Mouse (Mus musculus): ENCODE measurements around the gene Gpr35. TPM values are rescaled to one million over a fixed set of nuclear protein-coding genes. Genes with fewer than 3 reads are reported as not detected.
"Not testable (repeated sequence)": the region's sequence is repeated elsewhere in the genome, so short reads cannot be mapped to it uniquely, and the experiment has no call there.

Gpr35 gene
- polyA plus RNA-seq, 1 experiment from 2014 or later = 0.09 TPM

DNA sequence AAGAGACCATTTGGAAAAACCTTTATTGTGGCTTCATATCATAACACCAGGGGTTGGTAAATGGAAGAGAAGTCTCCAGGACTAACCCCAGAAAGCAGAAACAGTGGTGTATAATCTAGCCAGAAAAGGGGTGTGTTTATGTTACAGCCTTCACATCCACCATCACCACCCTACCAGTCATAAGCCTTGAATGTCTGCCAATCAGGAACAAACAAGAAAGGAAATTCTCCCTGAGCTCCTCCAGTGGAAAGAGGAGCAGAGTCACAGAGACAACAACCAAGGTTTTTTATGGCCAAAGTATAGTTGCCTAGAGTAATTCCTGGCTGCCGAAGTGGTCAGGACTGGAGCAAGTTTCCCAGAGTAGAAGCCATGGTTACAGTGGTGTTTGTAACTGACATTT is 8.3 kb downstream of the Gpr35 start:
- Histone ChIP-seq H3K4me3 (ENCODE audit: low read depth, low read length) (no peak overlapping the region), H3K4me1 (ENCODE audit: control insufficient read depth, insufficient read depth, low read length) (no peaks in the 10 kb centered on the region), H3K27me3 (ENCODE audit: control insufficient read depth, insufficient read depth, low read length) (no peaks in the 10 kb centered on the region), H3K4me2 (no peak overlapping the region), H3K36me3 (ENCODE audit: control insufficient read depth, insufficient read depth, low read length) (no peaks in the 10 kb centered on the region), H3K9ac (ENCODE audit: low read depth, low read length) (no peak overlapping the region), H3K27ac (ENCODE audit: low read depth, low read length) (no peak overlapping the region), H3K9me3 (replicated peaks; ENCODE audit: control insufficient read depth, low read length) (no peaks in the 10 kb centered on the region)
- WGBS (ENCODE audit: insufficient replicate concordance) = 91% methylated on average over 1 of the region's 1 CpGs
- ATAC-seq (replicated peaks; ENCODE audit: insufficient number of reproducible peaks, low FRiP score, low TSS enrichment) = no peak

GRCm38 (mm10) chr1:92970791-92971190 is 20.1 kb downstream of the Gpr35 start:
- not testable (repeated sequence) for H3K9ac ChIP-seq (ENCODE audit: low read depth, low read length); H3K9me3 ChIP-seq (replicated peaks; ENCODE audit: control insufficient read depth, low read length); H3K27me3 ChIP-seq (ENCODE audit: control insufficient read depth, insufficient read depth, low read length); H3K36me3 ChIP-seq (ENCODE audit: control insufficient read depth, insufficient read depth, low read length); ATAC-seq (replicated peaks; ENCODE audit: insufficient number of reproducible peaks, low FRiP score, low TSS enrichment); H3K27ac ChIP-seq (ENCODE audit: low read depth, low read length); H3K4me3 ChIP-seq (ENCODE audit: low read depth, low read length); H3K4me2 ChIP-seq
- H3K4me1 ChIP-seq (ENCODE audit: control insufficient read depth, insufficient read depth, low read length) = peaks cover 15% of the 10 kb centered on the region
- 83% methylated on average over 6 of the region's 6 CpGs for WGBS (ENCODE audit: insufficient replicate concordance)

GRCm38 (mm10) chr1:92971879-92972795 is 21.5 kb downstream of the Gpr35 start:
- Histone ChIP-seq H3K4me3 (ENCODE audit: low read depth, low read length) (no peak overlapping the region), H3K27ac (ENCODE audit: low read depth, low read length) (no peak overlapping the region), H3K4me2 (no peak overlapping the region), H3K9me3 (replicated peaks; ENCODE audit: control insufficient read depth, low read length) (no peaks in the 10 kb centered on the region), H3K4me1 (ENCODE audit: control insufficient read depth, insufficient read depth, low read length) (peaks cover 25% of the 10 kb centered on the region), H3K9ac (ENCODE audit: low read depth, low read length) (no peak overlapping the region), H3K27me3 (ENCODE audit: control insufficient read depth, insufficient read depth, low read length) (no peaks in the 10 kb centered on the region), H3K36me3 (ENCODE audit: control insufficient read depth, insufficient read depth, low read length) (no peaks in the 10 kb centered on the region)
- WGBS (ENCODE audit: insufficient replicate concordance) = 80% methylated on average over 7 of the region's 7 CpGs
- ATAC-seq (replicated peaks; ENCODE audit: insufficient number of reproducible peaks, low FRiP score, low TSS enrichment) = no peak

DNA sequence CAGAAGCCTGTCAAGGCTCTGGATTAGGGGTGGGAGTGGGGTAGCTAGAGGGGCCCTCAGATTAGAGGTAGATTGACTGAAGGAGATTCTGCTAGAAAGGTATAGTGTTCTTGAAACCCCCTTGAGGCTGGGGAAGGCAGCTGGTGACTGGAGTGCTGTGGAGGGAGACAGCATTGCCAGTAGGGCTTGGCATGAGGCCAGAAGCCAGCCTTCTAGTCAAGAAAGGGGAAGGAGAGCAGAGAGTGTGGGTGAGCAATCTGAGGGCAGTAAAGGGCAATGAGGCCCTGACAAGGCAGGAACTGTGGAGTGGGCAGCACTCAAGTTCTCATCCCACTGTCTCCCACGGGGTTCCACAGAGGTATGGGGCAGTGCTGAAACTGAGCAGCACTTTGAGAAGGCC is 22.2 kb downstream of the Gpr35 start:
- H3K9ac ChIP-seq (ENCODE audit: low read depth, low read length) = no peak overlapping the region
- H3K4me1 ChIP-seq (ENCODE audit: control insufficient read depth, insufficient read depth, low read length) = peaks cover 25% of the 10 kb centered on the region
- WGBS (ENCODE audit: insufficient replicate concordance) = 20% methylated on average over 1 of the region's 1 CpGs
- no peaks in the 10 kb centered on the region for H3K36me3 ChIP-seq (ENCODE audit: control insufficient read depth, insufficient read depth, low read length)
- H3K4me3 ChIP-seq (ENCODE audit: low read depth, low read length) = no peak overlapping the region
- H3K9me3 ChIP-seq (replicated peaks; ENCODE audit: control insufficient read depth, low read length) = no peaks in the 10 kb centered on the region
- no peak overlapping the region for H3K27ac ChIP-seq (ENCODE audit: low read depth, low read length)
- H3K4me2 ChIP-seq = no peak overlapping the region
- peaks cover 1% of the 10 kb centered on the region; the same call in 1 of the 2 replicates for H3K27me3 ChIP-seq (ENCODE audit: control insufficient read depth, insufficient read depth, low read length)
- ATAC-seq (replicated peaks; ENCODE audit: insufficient number of reproducible peaks, low FRiP score, low TSS enrichment) = peak; percentile 35; the same call in 1 of the 2 replicates

GRCm38 (mm10) chr1:92976141-92976566 is 25.5 kb downstream of the Gpr35 start:
- no peak overlapping the region for H3K4me3 ChIP-seq (ENCODE audit: low read depth, low read length)
- 18% methylated on average over 6 of the region's 6 CpGs for WGBS (ENCODE audit: insufficient replicate concordance)
- H3K4me2 ChIP-seq = peak overlapping the region; percentile 14; the same call in 1 of the 2 replicates
- H3K9me3 ChIP-seq (replicated peaks; ENCODE audit: control insufficient read depth, low read length) = no peaks in the 10 kb centered on the region
- H3K4me1 ChIP-seq (ENCODE audit: control insufficient read depth, insufficient read depth, low read length) = peaks cover 36% of the 10 kb centered on the region
- H3K36me3 ChIP-seq (ENCODE audit: control insufficient read depth, insufficient read depth, low read length) = no peaks in the 10 kb centered on the region
- no peak overlapping the region for H3K9ac ChIP-seq (ENCODE audit: low read depth, low read length)
- peaks cover 3% of the 10 kb centered on the region; the same call in 1 of the 2 replicates for H3K27me3 ChIP-seq (ENCODE audit: control insufficient read depth, insufficient read depth, low read length)
- peak; percentile 33; the same call in 1 of the 2 replicates for ATAC-seq (replicated peaks; ENCODE audit: insufficient number of reproducible peaks, low FRiP score, low TSS enrichment)
- H3K27ac ChIP-seq (ENCODE audit: low read depth, low read length) = no peak overlapping the region

DNA sequence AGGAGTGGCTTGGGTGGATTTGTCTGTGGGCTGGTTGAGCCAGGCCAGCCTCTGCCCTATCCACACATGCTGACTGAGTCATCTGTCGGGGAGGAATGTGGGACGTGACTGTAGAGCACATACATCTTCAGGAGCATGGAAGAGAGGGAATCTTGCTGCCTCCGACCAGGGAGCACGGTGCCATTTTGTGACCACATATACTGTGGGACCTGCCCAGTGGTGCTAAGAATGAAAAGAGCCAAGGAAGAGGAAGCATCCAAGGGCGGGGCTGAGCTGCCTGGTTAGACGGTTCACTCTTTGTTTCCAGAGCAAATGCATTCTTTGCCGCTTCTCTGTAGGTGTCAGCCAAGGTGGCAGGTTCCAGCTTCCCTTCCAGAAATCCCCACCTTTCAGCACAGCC is 28.0 kb downstream of the Gpr35 start:
- Histone ChIP-seq H3K4me1 (ENCODE audit: control insufficient read depth, insufficient read depth, low read length) (peaks cover 27% of the 10 kb centered on the region), H3K9ac (ENCODE audit: low read depth, low read length) (no peak overlapping the region), H3K9me3 (replicated peaks; ENCODE audit: control insufficient read depth, low read length) (no peaks in the 10 kb centered on the region), H3K4me2 (peak overlapping the region; percentile 39), H3K27ac (ENCODE audit: low read depth, low read length) (no peak overlapping the region), H3K27me3 (ENCODE audit: control insufficient read depth, insufficient read depth, low read length) (peaks cover 3% of the 10 kb centered on the region; the same call in 1 of the 2 replicates), H3K36me3 (ENCODE audit: control insufficient read depth, insufficient read depth, low read length) (no peaks in the 10 kb centered on the region), H3K4me3 (ENCODE audit: low read depth, low read length) (no peak overlapping the region)
- WGBS (ENCODE audit: insufficient replicate concordance) = 18% methylated on average over 7 of the region's 7 CpGs
- ATAC-seq (replicated peaks; ENCODE audit: insufficient number of reproducible peaks, low FRiP score, low TSS enrichment) = no peak

DNA sequence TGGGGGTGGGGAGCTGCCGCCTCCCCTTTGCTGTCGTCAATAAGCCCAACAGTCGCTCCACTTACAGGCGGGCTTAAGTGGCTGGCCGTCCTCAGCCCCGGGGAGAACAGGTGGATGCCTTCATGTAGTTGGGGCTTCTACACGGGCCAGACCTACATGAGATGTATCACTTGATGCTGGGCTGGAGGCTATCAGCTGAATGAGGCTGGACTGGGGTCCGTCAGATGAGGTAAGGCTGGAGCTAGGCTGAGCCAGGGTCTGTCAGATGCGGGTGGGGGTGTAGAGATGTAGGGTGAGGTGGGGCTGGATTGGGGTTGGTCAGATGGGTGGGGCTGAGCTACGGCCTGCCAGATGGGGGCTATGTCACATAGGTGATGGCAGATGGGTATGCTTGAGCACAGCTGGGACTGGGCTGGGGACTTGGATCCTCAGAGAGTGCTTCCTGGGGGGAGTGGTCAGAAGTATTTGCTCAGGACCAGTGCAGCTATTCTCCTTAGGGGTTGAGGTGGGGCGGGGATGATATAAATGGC is 28.5 kb downstream of the Gpr35 start:
- H3K4me3 ChIP-seq (ENCODE audit: low read depth, low read length) = no peak overlapping the region
- peak overlapping the region; percentile 39 for H3K4me2 ChIP-seq
- no peak overlapping the region for H3K9ac ChIP-seq (ENCODE audit: low read depth, low read length)
- H3K27me3 ChIP-seq (ENCODE audit: control insufficient read depth, insufficient read depth, low read length) = peaks cover 3% of the 10 kb centered on the region; the same call in 1 of the 2 replicates
- no peaks in the 10 kb centered on the region for H3K9me3 ChIP-seq (replicated peaks; ENCODE audit: control insufficient read depth, low read length)
- no peak overlapping the region for H3K27ac ChIP-seq (ENCODE audit: low read depth, low read length)
- H3K4me1 ChIP-seq (ENCODE audit: control insufficient read depth, insufficient read depth, low read length) = peaks cover 27% of the 10 kb centered on the region
- no peaks in the 10 kb centered on the region for H3K36me3 ChIP-seq (ENCODE audit: control insufficient read depth, insufficient read depth, low read length)
- 9% methylated on average over 11 of the region's 11 CpGs for WGBS (ENCODE audit: insufficient replicate concordance)
- peak; percentile 41 for ATAC-seq (replicated peaks; ENCODE audit: insufficient number of reproducible peaks, low FRiP score, low TSS enrichment)

DNA sequence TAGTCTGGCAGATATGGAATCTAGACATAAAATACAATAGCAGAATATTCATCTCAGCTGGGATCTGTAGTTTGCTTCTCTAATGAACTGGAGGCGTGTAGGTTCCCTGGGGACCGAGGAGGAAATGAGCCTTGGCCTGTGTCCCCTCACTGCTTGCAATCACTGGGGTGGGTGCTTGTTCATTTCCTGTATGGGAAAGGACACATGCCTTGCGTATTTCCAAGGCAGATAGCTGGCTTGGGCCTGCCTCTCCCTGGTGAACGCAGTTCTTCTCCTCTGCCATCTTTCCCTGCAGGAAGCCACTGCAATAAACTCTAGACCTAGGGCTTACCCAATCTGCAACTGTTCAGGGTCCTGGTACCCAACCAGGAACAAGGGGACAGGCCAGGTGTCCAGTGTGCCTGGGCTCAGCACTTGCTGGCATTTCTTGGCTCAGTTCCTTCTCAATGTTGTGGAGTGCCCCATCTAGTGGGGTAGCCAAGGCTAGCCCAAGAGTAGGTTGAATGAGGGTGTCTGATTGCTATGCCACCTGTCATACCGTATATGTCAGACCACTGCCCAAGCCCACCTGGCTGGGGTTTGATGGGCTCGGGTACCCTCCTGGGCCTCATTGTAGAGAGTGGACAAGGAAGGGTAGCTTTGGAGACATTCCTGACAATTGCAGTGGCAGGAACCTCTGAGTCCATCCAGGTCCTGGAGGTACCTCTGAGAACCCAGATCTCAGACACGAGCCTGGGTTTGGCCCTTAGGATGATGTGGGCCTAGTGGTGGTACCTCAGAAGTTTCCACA is 30.6 kb downstream of the Gpr35 start:
- Histone ChIP-seq H3K9ac (ENCODE audit: low read depth, low read length) (no peak overlapping the region), H3K27me3 (ENCODE audit: control insufficient read depth, insufficient read depth, low read length) (peaks cover 3% of the 10 kb centered on the region; the same call in 1 of the 2 replicates), H3K27ac (ENCODE audit: low read depth, low read length) (no peak overlapping the region), H3K4me1 (ENCODE audit: control insufficient read depth, insufficient read depth, low read length) (peaks cover 16% of the 10 kb centered on the region), H3K9me3 (replicated peaks; ENCODE audit: control insufficient read depth, low read length) (no peaks in the 10 kb centered on the region), H3K4me2 (no peak overlapping the region), H3K4me3 (ENCODE audit: low read depth, low read length) (no peak overlapping the region), H3K36me3 (ENCODE audit: control insufficient read depth, insufficient read depth, low read length) (no peaks in the 10 kb centered on the region)
- no peak for ATAC-seq (replicated peaks; ENCODE audit: insufficient number of reproducible peaks, low FRiP score, low TSS enrichment)
- 65% methylated on average over 7 of the region's 7 CpGs for WGBS (ENCODE audit: insufficient replicate concordance)
